Mouse (Mus musculus): ENCODE data around the gene Olfr985.

DNA sequence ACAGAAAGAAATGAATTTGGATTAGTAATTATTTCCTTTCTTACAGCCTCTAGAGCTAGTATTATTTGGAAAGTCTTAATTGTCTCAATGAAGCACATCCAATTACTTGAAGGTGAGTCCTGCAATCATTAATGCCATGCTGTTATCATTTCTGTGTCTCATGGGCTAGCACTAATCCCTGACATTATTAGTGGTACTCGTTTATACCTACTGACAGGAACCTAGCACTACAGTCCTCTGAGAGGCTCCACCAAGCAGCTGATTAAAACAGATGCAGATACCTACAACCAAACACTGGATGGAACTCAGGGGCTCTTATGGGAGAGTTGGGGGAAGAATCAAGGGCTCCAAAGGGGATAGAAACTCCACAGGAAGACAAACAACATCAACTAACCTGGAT is 11.6 kb upstream of the Olfr985 start:
- no peak for TF ChIP-seq GATA1 (IDR thresholded peaks at IDR 0.05; ENCODE audit: low read length)
- no peak for TF ChIP-seq TAL1 (IDR thresholded peaks at IDR 0.05; ENCODE audit: low read length)

Data from erythroblast, embryonic 14.5 days (primary cell).